Mouse (Mus musculus) midbrain, postnatal 0 days (tissue): ENCODE results near the gene Il34. TPM values are rescaled to one million over a fixed set of nuclear protein-coding genes. Genes with fewer than 3 reads are reported as not detected.

Experiments used
- ATAC-seq: fragments of 200-750 bp; cut with Nextera tagmentation; 2 replicates; pipeline ENCODE4 v1.8.0; 2017; ENCODE audit warnings: moderate number of reproducible peaks, mild to moderate bottlenecking, moderate TSS enrichment, moderate library complexity; ENCODE audit not compliant: low FRiP score
- DNase-seq: peaks from one replicate; pipeline ENCODE4 v3.0.0-alpha.2; 2015; ENCODE audit warnings: low spot score
- H3K27ac ChIP-seq: fragments of 300-500 bp; sonication (generic); 2 replicates; pipeline ENCODE4 v1.5.1; 2014; ENCODE audit warnings: low read depth, mild to moderate bottlenecking, low read length, mixed read lengths
- H3K27me3 ChIP-seq: fragments of 300-500 bp; sonication (generic); 2 replicates; pipeline ENCODE4 v1.6.1; 2014; ENCODE audit warnings: low read length, control low read depth, mixed read lengths; ENCODE audit not compliant: insufficient read depth
- H3K36me3 ChIP-seq: fragments of 300-500 bp; sonication (generic); 2 replicates; pipeline ENCODE4 v1.6.1; 2014; ENCODE audit warnings: low read length, control low read depth, mixed read lengths; ENCODE audit not compliant: insufficient read depth
- H3K4me1 ChIP-seq: fragments of 300-500 bp; sonication (generic); 2 replicates; pipeline ENCODE4 v1.6.1; 2014; ENCODE audit warnings: mild to moderate bottlenecking, control low read depth, antibody characterized with exemption, low read length, mixed read lengths; ENCODE audit not compliant: insufficient read depth
- H3K4me2 ChIP-seq: fragments of 300-500 bp; sonication (generic); 2 replicates; pipeline ENCODE4 v1.6.1; 2014; ENCODE audit warnings: low read depth, mild to moderate bottlenecking, low read length, mixed read lengths; ENCODE audit not compliant: poor library complexity, severe bottlenecking
- H3K4me3 ChIP-seq: fragments of 300-500 bp; sonication (generic); 2 replicates; pipeline ENCODE4 v1.5.1; 2014; ENCODE audit warnings: low read depth, mild to moderate bottlenecking, low read length, moderate library complexity
- H3K9ac ChIP-seq: fragments of 300-500 bp; sonication (generic); replicated peaks from 2 replicates; pipeline ENCODE4 v1.6.1; 2014; ENCODE audit warnings: mild to moderate bottlenecking, low read length, moderate library complexity, mixed read lengths; ENCODE audit not compliant: poor library complexity, severe bottlenecking
- H3K9me3 ChIP-seq: fragments of 300-500 bp; sonication (generic); 2 replicates; pipeline ENCODE4 v1.6.1; 2016; ENCODE audit warnings: low read length, control low read depth
- CTCF ChIP-seq: IDR thresholded peaks from 2 replicates; pipeline ENCODE4 v1.5.1; 2016; ENCODE audit warnings: antibody characterized with exemption, mild to moderate bottlenecking
- whole genome bisulfite sequencing: fragments of 180-500 bp; shearing (Covaris S2); extraction: QIAGEN DNeasy Blood & Tissue Kit; methylation state at CpG from one replicate; pipeline ENCODE4 v1.1.7; 2014; 5-methylcytosine and 5-hydroxymethylcytosine counted together
- polyA plus RNA-seq: library from polyadenylated mRNA; unstranded; fragments of >200 nt; fragmentation: Nextera tagmentation; extraction: Ambion mirVana; gene quantifications from 2 replicates; pipeline ENCODE4 v1.2.1, GENCODE M21; 2015
- total RNA-seq: library from RNA; depleted of rRNA; stranded (reverse); fragments of >200 nt; gene quantifications from 2 replicates; pipeline ENCODE4 v1.2.3, GENCODE M21; 2014

Gene Il34
- total and polyA plus RNA-seq, 2 experiments from 2014 or later: 5.8 to 9.1 TPM

GRCm38 (mm10) chr8:110704103-110704502, 101.6 kb downstream of the Il34 start:
- Histone ChIP-seq H3K27ac (no peak overlapping the region), H3K9ac (no peak overlapping the region), H3K36me3 (0 out of 2 replicates have a peak, but pooled peaks cover 3% of the 10 kb centered on the region), H3K4me3 (no peak overlapping the region), H3K27me3 (no peaks in the 10 kb centered on the region), H3K9me3 (no peaks in the 10 kb centered on the region), H3K4me1 (no peaks in the 10 kb centered on the region), H3K4me2 (no peak overlapping the region)
- ATAC-seq (no peak), DNase-seq (no peak)
- TF ChIP-seq CTCF: no peak
- 86% methylated on average over 3 of the region's 3 CpGs for WGBS

- Histone ChIP-seq H3K4me3 (no peak overlapping the region), H3K27me3 (no peaks in the 10 kb centered on the region), H3K27ac (peak overlapping the region; percentile 13; the same call in 1 of the 2 replicates), H3K4me2 (no peak overlapping the region), H3K36me3 (0 out of 2 replicates have a peak, but pooled peaks cover 3% of the 10 kb centered on the region), H3K9me3 (no peaks in the 10 kb centered on the region), H3K9ac (no peak overlapping the region), H3K4me1 (no peaks in the 10 kb centered on the region)
- TF ChIP-seq CTCF: no peak
- no peak for ATAC-seq
- no peak for DNase-seq
- 89% methylated on average over 9 of the region's 9 CpGs for WGBS
These were observed 102.2 kb downstream of the Il34 start for GRCm38 (mm10) chr8:110703460-110704061.

- H3K4me1 ChIP-seq: no peaks in the 10 kb centered on the region
These were observed 102.9 kb downstream of the Il34 start for GRCm38 (mm10) chr8:110702636-110703459.

GRCm38 (mm10) chr8:110700561-110700960, 105.2 kb downstream of the Il34 start:
- 92% methylated on average over 2 of the region's 2 CpGs for WGBS
- Histone ChIP-seq H3K9me3 (no peaks in the 10 kb centered on the region), H3K27ac (no peak overlapping the region), H3K4me1 (no peaks in the 10 kb centered on the region), H3K27me3 (no peaks in the 10 kb centered on the region), H3K4me3 (no peak overlapping the region), H3K36me3 (peaks cover 11% of the 10 kb centered on the region; the same call in 1 of the 2 replicates), H3K9ac (no peak overlapping the region), H3K4me2 (no peak overlapping the region)
- no peak for ATAC-seq
- TF ChIP-seq CTCF: no peak
- no peak for DNase-seq

More at GRCm38 (mm10) chr8:110702636-110703459, 102.9 kb downstream of the Il34 start:
- no peak overlapping the region for H3K4me2 ChIP-seq
- no peak for TF ChIP-seq CTCF
- ATAC-seq: no peak
- WGBS: 41% methylated on average over 9 of the region's 9 CpGs
- H3K9ac ChIP-seq: no peak overlapping the region
- no peak for DNase-seq
- no peak overlapping the region for H3K4me3 ChIP-seq
- no peaks in the 10 kb centered on the region for H3K9me3 ChIP-seq
- H3K36me3 ChIP-seq: no peaks in the 10 kb centered on the region
- no peaks in the 10 kb centered on the region for H3K27me3 ChIP-seq
- peak overlapping the region; percentile 13 for H3K27ac ChIP-seq

GRCm38 (mm10) chr8:110699501-110699900, 106.2 kb downstream of the Il34 start:
- no peak overlapping the region for H3K9ac ChIP-seq
- H3K4me3 ChIP-seq: no peak overlapping the region
- 86% methylated on average over 7 of the region's 7 CpGs for WGBS
- no peak overlapping the region for H3K27ac ChIP-seq
- H3K4me1 ChIP-seq: no peaks in the 10 kb centered on the region
- no peak for DNase-seq
- TF ChIP-seq CTCF: no peak
- no peaks in the 10 kb centered on the region for H3K27me3 ChIP-seq
- H3K36me3 ChIP-seq: peaks cover 11% of the 10 kb centered on the region; the same call in 1 of the 2 replicates
- H3K4me2 ChIP-seq: no peak overlapping the region
- no peaks in the 10 kb centered on the region for H3K9me3 ChIP-seq
- no peak for ATAC-seq

GRCm38 (mm10) chr8:110698098-110698497, 107.6 kb downstream of the Il34 start:
- TF ChIP-seq CTCF: no peak
- no peaks in the 10 kb centered on the region for H3K27me3 ChIP-seq
- H3K9ac ChIP-seq: no peak overlapping the region
- no peaks in the 10 kb centered on the region for H3K9me3 ChIP-seq
- no peak overlapping the region for H3K4me3 ChIP-seq
- peaks cover 11% of the 10 kb centered on the region; the same call in 1 of the 2 replicates for H3K36me3 ChIP-seq
- no peak for DNase-seq
- H3K4me1 ChIP-seq: no peaks in the 10 kb centered on the region
- no peak overlapping the region for H3K27ac ChIP-seq
- no peak for ATAC-seq
- WGBS: 70% methylated on average over 1 of the region's 1 CpGs
- no peak overlapping the region for H3K4me2 ChIP-seq
